In genomic region chr3:85160816-85161215, GRCm38 (mm10) we compare ENCODE assay signal across 25 mouse cellular contexts.
"Had no signal": no experiment of that assay in that cellular context is flagged by ENCODE, and none has a peak within 500 bp of the region (broad histone marks: within the 10 kb centered on the region; RNA-seq: fewer than 3 reads in every experiment).

No protein-coding gene starts in this region.

- DNase-seq: kidney, adult 9 months; kidney, postnatal 14 days; kidney, postnatal 4 days; layer of hippocampus, adult 9-11 months; layer of hippocampus, postnatal 36 days; liver; lung, adult 18-20 months; lung, postnatal 10 days; lung, postnatal 36 days; retina, postnatal 1 day; right cerebral cortex, postnatal 25 days; spleen, adult 18-20 months; thymus, postnatal 25 days had no signal

- H3K4me2 ChIP-seq: limb, embryonic 13.5 days; liver, embryonic 12.5 days; liver, embryonic 15.5 days; lung, embryonic 15.5 days; midbrain, embryonic 13.5 days; neural tube, embryonic 13.5 days; stomach, embryonic 15.5 days had no signal

- ATAC-seq: liver, embryonic 12.5 days; midbrain, embryonic 13.5 days; midbrain, embryonic 16.5 days had no signal

- H3K9ac ChIP-seq: limb, embryonic 13.5 days; liver, embryonic 12.5 days; liver, embryonic 15.5 days; lung, embryonic 15.5 days; midbrain, embryonic 13.5 days; neural tube, embryonic 13.5 days; stomach, embryonic 15.5 days had no signal

- H3K27ac ChIP-seq: limb, embryonic 10.5 days; limb, embryonic 13.5 days; liver, embryonic 12.5 days; liver, embryonic 15.5 days; lung, embryonic 15.5 days; midbrain, embryonic 10.5 days; midbrain, embryonic 13.5 days; neural tube, embryonic 13.5 days; stomach, embryonic 15.5 days had no signal

- H3K4me3 ChIP-seq: limb, embryonic 10.5 days; limb, embryonic 13.5 days; liver, embryonic 12.5 days; liver, embryonic 15.5 days; lung, embryonic 15.5 days; megakaryocyte, embryonic 14.5 days; midbrain, embryonic 10.5 days; midbrain, embryonic 13.5 days; myocyte; neural tube, embryonic 13.5 days; stomach, embryonic 15.5 days had no signal

- H3K36me3 ChIP-seq: limb, embryonic 10.5 days; limb, embryonic 13.5 days; liver, embryonic 12.5 days; liver, embryonic 15.5 days; lung, embryonic 15.5 days; midbrain, embryonic 10.5 days; midbrain, embryonic 13.5 days; neural tube, embryonic 13.5 days; stomach, embryonic 15.5 days had no signal

- H3K27me3 ChIP-seq: liver, embryonic 12.5 days; liver, embryonic 15.5 days; lung, embryonic 15.5 days; midbrain, embryonic 13.5 days; neural tube, embryonic 13.5 days; stomach, embryonic 15.5 days had no signal

- H3K4me1 ChIP-seq: limb, embryonic 10.5 days; limb, embryonic 13.5 days; liver, embryonic 12.5 days; liver, embryonic 15.5 days; lung, embryonic 15.5 days; megakaryocyte, embryonic 14.5 days; midbrain, embryonic 13.5 days; stomach, embryonic 15.5 days had no signal

- H3K9me3 ChIP-seq: limb, embryonic 10.5 days; limb, embryonic 13.5 days; liver, embryonic 12.5 days; liver, embryonic 15.5 days; lung, embryonic 15.5 days; megakaryocyte, embryonic 14.5 days; midbrain, embryonic 10.5 days; midbrain, embryonic 13.5 days; neural tube, embryonic 13.5 days; stomach, embryonic 15.5 days had no signal
